Mouse (Mus musculus) heart, postnatal 0 days (tissue): ENCODE results near the gene Tgm3. TPM values are rescaled to one million over a fixed set of nuclear protein-coding genes. Genes with fewer than 3 reads are reported as not detected.

Experiments
- ATAC-seq: fragments of 200-750 bp; cut with Nextera tagmentation; 2 replicates; pipeline ENCODE4 v1.8.0; 2017; ENCODE audit warnings: low read depth, moderate number of reproducible peaks, moderate library complexity; ENCODE audit not compliant: insufficient read depth
- DNase-seq: peaks from one replicate; pipeline ENCODE4 v3.0.0-alpha.2; 2016; ENCODE audit warnings: low spot score
- H3K27ac ChIP-seq: fragments of 300-500 bp; sonication (generic); 2 replicates; pipeline ENCODE4 v1.5.1; 2014; ENCODE audit warnings: low read depth, mild to moderate bottlenecking
- H3K27me3 ChIP-seq: fragments of 300-500 bp; sonication (generic); 2 replicates; pipeline ENCODE4 v1.6.1; 2014; ENCODE audit warnings: low read length, mixed read lengths; ENCODE audit not compliant: control insufficient read depth, insufficient read depth
- H3K36me3 ChIP-seq: fragments of 300-500 bp; sonication (generic); replicated peaks from 2 replicates; pipeline ENCODE4 v1.6.1; 2014; ENCODE audit warnings: low read length, mixed read lengths; ENCODE audit not compliant: control insufficient read depth, insufficient read depth
- H3K4me1 ChIP-seq: fragments of 300-500 bp; sonication (generic); 2 replicates; pipeline ENCODE4 v1.6.1; 2014; ENCODE audit warnings: antibody characterized with exemption; ENCODE audit not compliant: control insufficient read depth, insufficient read depth
- H3K4me2 ChIP-seq: fragments of 300-500 bp; sonication (generic); 2 replicates; pipeline ENCODE4 v1.6.1; 2014; ENCODE audit warnings: low read depth, mild to moderate bottlenecking, low read length, moderate library complexity
- H3K4me3 ChIP-seq: fragments of 300-500 bp; sonication (generic); 2 replicates; pipeline ENCODE4 v1.5.1; 2014; ENCODE audit warnings: low read depth, low read length
- H3K9ac ChIP-seq: fragments of 300-500 bp; sonication (generic); replicated peaks from 2 replicates; pipeline ENCODE4 v1.6.1; 2014; ENCODE audit warnings: low read depth, low read length, mixed read lengths
- H3K9me3 ChIP-seq: fragments of 300-500 bp; sonication (generic); replicated peaks from 2 replicates; pipeline ENCODE4 v1.6.1; 2016; ENCODE audit warnings: low read length; ENCODE audit not compliant: control insufficient read depth
- CTCF ChIP-seq: IDR thresholded peaks from 2 replicates; pipeline ENCODE4 v1.5.1; 2016; ENCODE audit warnings: antibody characterized with exemption, control low read depth, low read depth
- EP300 ChIP-seq: IDR thresholded peaks from 2 replicates; pipeline ENCODE4 v1.6.1; 2016; ENCODE audit warnings: antibody characterized with exemption, low read depth
- WGBS: fragments of 180-500 bp; shearing (Covaris S2); extraction: QIAGEN DNeasy Blood & Tissue Kit; methylation state at CpG from one replicate; pipeline ENCODE4 v1.1.7; 2014; 5-methylcytosine and 5-hydroxymethylcytosine counted together
- polyA plus RNA-seq: library from polyadenylated mRNA; unstranded; fragments of >200 nt; fragmentation: Nextera tagmentation; extraction: Ambion mirVana; gene quantifications from 2 replicates; pipeline ENCODE4 v1.2.1, GENCODE M21; 2015
- total RNA-seq: library from RNA; depleted of rRNA; stranded (reverse); fragments of >200 nt; gene quantifications from 2 replicates; pipeline ENCODE4 v1.2.3, GENCODE M21; 2014; ENCODE audit warnings: low replicate concordance

Tgm3 gene
- total and polyA plus RNA-seq, 2 experiments from 2014 or later: 1.1 TPM; not detected in 1

DNA sequence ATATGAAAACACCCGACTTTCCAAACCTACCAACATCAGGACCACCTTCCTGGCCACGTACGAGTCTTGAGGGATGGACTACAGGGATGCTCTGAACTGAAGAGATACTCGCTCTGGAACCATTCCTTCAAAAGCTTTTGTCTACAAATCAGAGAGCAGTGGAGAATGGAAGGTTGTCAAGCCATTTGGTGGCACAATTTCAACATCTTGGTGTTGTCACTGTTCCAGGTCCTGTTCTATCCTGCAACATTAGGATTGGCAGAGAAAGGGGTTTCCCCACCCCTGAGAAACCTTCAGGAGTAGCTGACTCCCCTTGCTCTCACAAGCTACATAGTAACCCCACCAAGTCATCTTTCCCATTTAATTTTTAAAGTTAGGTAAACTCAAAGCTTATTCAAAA lies 12.9 kb upstream of the Tgm3 start:
- WGBS: 82% methylated on average over 4 of the region's 4 CpGs
- ATAC-seq: no peak
- H3K4me2 ChIP-seq: no peak overlapping the region
- TF ChIP-seq EP300: no peak
- 0 out of 2 replicates have a peak, but pooled peaks cover 5% of the 10 kb centered on the region for H3K4me1 ChIP-seq
- H3K9ac ChIP-seq: no peak overlapping the region
- H3K9me3 ChIP-seq: no peaks in the 10 kb centered on the region
- H3K27me3 ChIP-seq: no peaks in the 10 kb centered on the region
- no peak for DNase-seq
- no peak overlapping the region for H3K27ac ChIP-seq
- no peak overlapping the region for H3K4me3 ChIP-seq
- no peaks in the 10 kb centered on the region for H3K36me3 ChIP-seq

DNA sequence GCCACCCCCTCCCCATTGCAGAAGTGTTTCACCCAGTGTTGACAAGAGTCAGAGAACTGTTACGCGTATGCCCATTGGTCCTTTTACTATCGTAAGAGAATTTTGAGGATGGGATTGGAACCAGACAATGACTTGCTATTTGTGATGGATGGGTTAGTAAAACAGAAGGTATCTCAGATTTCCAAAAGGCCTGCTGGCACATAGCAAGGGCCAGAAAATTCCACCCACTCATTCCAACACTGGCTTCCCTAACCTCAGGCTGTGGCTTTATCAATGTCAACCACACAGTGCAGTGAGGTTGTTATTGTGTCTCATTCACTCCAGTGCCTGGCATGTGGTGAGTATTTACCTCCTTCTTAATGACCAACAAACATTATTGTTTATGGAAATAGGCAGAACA lies 11.5 kb upstream of the Tgm3 start:
- Histone ChIP-seq H3K27me3 (no peaks in the 10 kb centered on the region), H3K4me1 (0 out of 2 replicates have a peak, but pooled peaks cover 7% of the 10 kb centered on the region), H3K27ac (no peak overlapping the region), H3K36me3 (no peaks in the 10 kb centered on the region), H3K9ac (no peak overlapping the region), H3K4me2 (no peak overlapping the region), H3K4me3 (no peak overlapping the region), H3K9me3 (no peaks in the 10 kb centered on the region)
- 90% methylated on average over 3 of the region's 3 CpGs for WGBS
- TF ChIP-seq EP300: no peak
- no peak for TF ChIP-seq CTCF
- DNase-seq (no peak), ATAC-seq (no peak)

DNA sequence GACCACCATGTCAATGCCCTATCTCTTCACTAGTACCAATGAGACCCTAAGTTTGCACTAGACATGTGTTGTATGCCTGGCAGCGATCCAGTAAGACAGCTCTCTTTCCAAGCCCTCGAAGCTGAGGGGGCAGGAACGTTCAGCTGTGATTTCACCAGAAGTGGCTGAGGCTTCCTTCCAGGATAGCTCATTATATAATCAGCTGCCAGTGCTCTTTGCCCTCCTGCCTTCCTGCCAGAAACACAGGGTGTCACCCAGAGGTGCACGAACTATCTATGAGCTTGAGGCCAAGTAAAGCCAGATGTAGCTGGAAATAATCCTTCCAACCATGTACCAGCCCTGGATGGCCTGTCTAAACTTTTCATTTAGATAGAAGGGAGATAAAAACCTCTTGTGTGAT lies 8.1 kb upstream of the Tgm3 start:
- Histone ChIP-seq H3K36me3 (no peaks in the 10 kb centered on the region), H3K9me3 (no peaks in the 10 kb centered on the region), H3K27ac (no peak overlapping the region), H3K27me3 (no peaks in the 10 kb centered on the region), H3K4me1 (0 out of 2 replicates have a peak, but pooled peaks cover 7% of the 10 kb centered on the region), H3K4me2 (no peak overlapping the region), H3K4me3 (no peak overlapping the region), H3K9ac (no peak overlapping the region)
- DNase-seq (no peak), ATAC-seq (no peak)
- 25% methylated on average over 4 of the region's 4 CpGs for WGBS
- TF ChIP-seq EP300: no peak
- no peak for TF ChIP-seq CTCF

DNA sequence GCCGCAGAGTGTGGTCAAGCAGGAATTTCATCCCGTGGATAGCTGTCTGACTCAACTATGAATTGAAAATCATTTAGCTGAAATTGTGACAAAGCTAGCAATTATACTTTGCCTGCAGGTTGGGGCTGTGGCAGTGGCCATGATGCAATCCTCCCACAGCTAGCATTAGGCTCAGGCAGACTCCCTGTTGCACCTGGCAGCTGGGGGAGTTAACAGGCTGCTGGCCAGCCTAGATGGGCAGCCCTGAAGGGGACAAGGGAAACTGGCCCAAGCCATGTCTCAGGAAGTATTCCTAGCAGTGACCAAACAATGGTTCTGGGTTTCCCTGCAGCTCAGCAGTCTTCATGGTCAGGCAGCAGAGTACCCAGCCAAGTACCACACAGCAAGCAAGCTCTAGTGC lies 2.8 kb upstream of the Tgm3 start:
- no peaks in the 10 kb centered on the region for H3K9me3 ChIP-seq
- H3K4me3 ChIP-seq: no peak overlapping the region
- ATAC-seq (no peak), DNase-seq (no peak)
- no peak overlapping the region for H3K9ac ChIP-seq
- H3K36me3 ChIP-seq: no peaks in the 10 kb centered on the region
- no peaks in the 10 kb centered on the region for H3K27me3 ChIP-seq
- H3K4me1 ChIP-seq: 0 out of 2 replicates have a peak, but pooled peaks cover 1% of the 10 kb centered on the region
- H3K27ac ChIP-seq: no peak overlapping the region
- H3K4me2 ChIP-seq: no peak overlapping the region
- TF ChIP-seq EP300: no peak
- no peak for TF ChIP-seq CTCF
- 83% methylated on average over 2 of the region's 2 CpGs for WGBS

DNA sequence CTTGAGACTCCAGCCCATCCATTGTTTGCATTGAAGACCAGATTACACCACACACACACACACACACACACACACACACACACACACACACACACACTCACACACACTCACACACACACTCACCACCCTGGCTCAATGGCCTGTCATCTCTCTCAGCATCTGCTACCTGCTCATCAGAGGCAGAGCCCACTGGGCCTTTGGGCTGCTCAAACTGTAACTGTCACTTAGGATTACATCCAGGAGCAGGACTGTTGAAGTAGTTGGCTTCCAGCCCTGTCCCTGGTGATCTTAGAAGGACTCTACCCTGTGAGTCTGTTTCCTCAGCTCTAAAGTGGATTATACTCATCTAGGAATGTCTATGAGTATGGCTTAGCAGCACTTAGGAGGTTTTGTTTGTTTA lies 1.5 kb downstream of the Tgm3 start:
- no peak for ATAC-seq
- no peak overlapping the region for H3K4me2 ChIP-seq
- TF ChIP-seq EP300 (no peak), CTCF (no peak)
- no peaks in the 10 kb centered on the region for H3K36me3 ChIP-seq
- no peak overlapping the region for H3K4me3 ChIP-seq
- H3K9ac ChIP-seq: no peak overlapping the region
- H3K27me3 ChIP-seq: no peaks in the 10 kb centered on the region
- no peak for DNase-seq
- no peak overlapping the region for H3K27ac ChIP-seq
- H3K4me1 ChIP-seq: no peaks in the 10 kb centered on the region
- H3K9me3 ChIP-seq: no peaks in the 10 kb centered on the region

DNA sequence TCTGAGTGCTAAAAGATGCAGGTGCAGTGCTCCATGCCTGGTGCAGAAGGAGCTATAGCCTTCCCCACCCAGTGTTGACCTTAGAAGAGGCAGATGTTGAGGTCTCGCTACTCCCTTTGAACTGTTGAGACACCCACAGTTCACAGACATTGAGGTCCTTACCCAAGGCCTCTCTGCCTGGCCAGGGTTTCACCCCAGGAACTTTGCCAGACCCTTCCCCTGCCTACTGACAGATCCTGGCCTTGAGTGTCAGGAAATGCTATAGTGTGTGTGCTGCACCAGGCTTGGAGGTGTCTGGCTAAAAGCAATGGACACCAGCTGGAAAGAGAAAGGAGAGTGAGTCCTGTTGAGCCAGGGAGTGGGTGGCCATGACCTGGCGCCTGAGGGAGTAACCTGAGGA lies 3.0 kb downstream of the Tgm3 start:
- H3K36me3 ChIP-seq: no peaks in the 10 kb centered on the region
- H3K4me1 ChIP-seq: no peaks in the 10 kb centered on the region
- no peaks in the 10 kb centered on the region for H3K9me3 ChIP-seq
- no peaks in the 10 kb centered on the region for H3K27me3 ChIP-seq
- no peak for ATAC-seq
- no peak overlapping the region for H3K4me3 ChIP-seq
- H3K9ac ChIP-seq: no peak overlapping the region
- H3K4me2 ChIP-seq: no peak overlapping the region
- TF ChIP-seq CTCF (no peak), EP300 (no peak)
- DNase-seq: no peak
- WGBS: 93% methylated on average over 2 of the region's 2 CpGs
- no peak overlapping the region for H3K27ac ChIP-seq
